21 mouse cellular contexts compared by ENCODE assay signal in genomic region chr9:6881187-6881984, GRCm38 (mm10).
DNase-seq lines count a peak whose midpoint lies in the region; ATAC-seq lines count a peak whose summit lies in the region.
"Had no signal": no experiment of that assay in that cellular context is flagged by ENCODE, and none has a peak within 500 bp of the region (broad histone marks: within the 10 kb centered on the region; RNA-seq: fewer than 3 reads in every experiment).

No protein-coding gene starts in this region.

- no peaks in the 10 kb centered on the region for H3K27me3 ChIP-seq in neural tube, embryonic 13.5 days
- no peaks in the 10 kb centered on the region for H3K27me3 ChIP-seq in neural tube, embryonic 14.5 days (ENCODE audit: control insufficient read depth, insufficient read depth, low read length)
- H3K27me3 ChIP-seq in neural tube, embryonic 15.5 days (replicated peaks): no peaks in the 10 kb centered on the region
- no peaks in the 10 kb centered on the region for H3K27me3 ChIP-seq in midbrain, embryonic 14.5 days (ENCODE audit: control insufficient read depth, insufficient read depth, low read length)
- H3K27me3 ChIP-seq: CH12.LX, Patski had no signal

- H3K9me3 ChIP-seq in neural tube, embryonic 13.5 days: no peaks in the 10 kb centered on the region
- no peaks in the 10 kb centered on the region for H3K9me3 ChIP-seq in neural tube, embryonic 14.5 days (ENCODE audit: control insufficient read depth, low read length)
- no peaks in the 10 kb centered on the region for H3K9me3 ChIP-seq in neural tube, embryonic 15.5 days (replicated peaks)
- no peaks in the 10 kb centered on the region for H3K9me3 ChIP-seq in midbrain, embryonic 14.5 days (ENCODE audit: control insufficient read depth, low read length)
- H3K9me3 ChIP-seq: G1E had no signal

- H3K4me3 ChIP-seq in neural tube, embryonic 13.5 days: no peak overlapping the region
- no peak overlapping the region for H3K4me3 ChIP-seq in neural tube, embryonic 14.5 days (ENCODE audit: low read depth, low read length)
- no peak overlapping the region for H3K4me3 ChIP-seq in neural tube, embryonic 15.5 days (replicated peaks)
- no peak overlapping the region for H3K4me3 ChIP-seq in midbrain, embryonic 14.5 days (replicated peaks; ENCODE audit: low read depth, low read length)

- 0 out of 2 replicates have a peak, but pooled peaks have one; percentile 59 for ATAC-seq in neural tube, embryonic 13.5 days (ENCODE audit: low read depth)
- ATAC-seq in neural tube, embryonic 14.5 days (ENCODE audit: low read depth): peak; percentile 72
- ATAC-seq in neural tube, embryonic 15.5 days (ENCODE audit: low FRiP score): peak; percentile 79; the same call in 1 of the 2 replicates
- no peak for ATAC-seq in midbrain, embryonic 14.5 days (ENCODE audit: low FRiP score, low TSS enrichment)
- ATAC-seq: activated CD4-positive, CD25-positive, alpha-beta regulatory T cell, adult 4 months; CD4-positive, CD25-positive, alpha-beta regulatory T cell, adult 4 months; Patski had no signal

- no peak for DNase-seq in neural tube, embryonic 10.5 days (ENCODE audit: extremely low spot score, low spot score)
- DNase-seq in gastrocnemius, adult 8-10 months (ENCODE audit: low spot score in 2 of 2): no peak
- no peak for DNase-seq in midbrain, embryonic 14.5 days
- DNase-seq: adrenal gland, adult 2 months; adrenal gland, adult 8-10 months; adrenal gland, postnatal 10 days; adrenal gland, postnatal 14 days; adrenal gland, postnatal 25 days; adrenal gland, postnatal 36 days; B cell, adult 2 months; cerebellum, adult 11 months; cerebellum, adult 11-12 months; cerebellum, adult 18-20 months had no signal

- H3K36me3 ChIP-seq in neural tube, embryonic 13.5 days: no peaks in the 10 kb centered on the region
- H3K36me3 ChIP-seq in neural tube, embryonic 14.5 days (ENCODE audit: control insufficient read depth, insufficient read depth, low read length): no peaks in the 10 kb centered on the region
- H3K36me3 ChIP-seq in neural tube, embryonic 15.5 days: no peaks in the 10 kb centered on the region
- H3K36me3 ChIP-seq in midbrain, embryonic 14.5 days (ENCODE audit: control insufficient read depth, insufficient read depth, low read length): no peaks in the 10 kb centered on the region
- H3K36me3 ChIP-seq: G1E had no signal

- no peaks in the 10 kb centered on the region for H3K4me1 ChIP-seq in neural tube, embryonic 13.5 days (replicated peaks)
- H3K4me1 ChIP-seq in neural tube, embryonic 14.5 days (ENCODE audit: control insufficient read depth, insufficient read depth, low read length): no peaks in the 10 kb centered on the region
- H3K4me1 ChIP-seq in neural tube, embryonic 15.5 days: no peaks in the 10 kb centered on the region
- H3K4me1 ChIP-seq in midbrain, embryonic 14.5 days (ENCODE audit: control insufficient read depth, insufficient read depth, low read length): no peaks in the 10 kb centered on the region

- H3K4me2 ChIP-seq in neural tube, embryonic 13.5 days: no peak overlapping the region
- H3K4me2 ChIP-seq in neural tube, embryonic 14.5 days (ENCODE audit: low read depth, low read length): no peak overlapping the region
- H3K4me2 ChIP-seq in neural tube, embryonic 15.5 days: no peak overlapping the region
- no peak overlapping the region for H3K4me2 ChIP-seq in midbrain, embryonic 14.5 days (ENCODE audit: low read length)

- no peak overlapping the region for H3K9ac ChIP-seq in neural tube, embryonic 13.5 days
- H3K9ac ChIP-seq in neural tube, embryonic 14.5 days (replicated peaks; ENCODE audit: low read depth, low read length): no peak overlapping the region
- no peak overlapping the region for H3K9ac ChIP-seq in neural tube, embryonic 15.5 days (replicated peaks)
- no peak overlapping the region for H3K9ac ChIP-seq in midbrain, embryonic 14.5 days (replicated peaks; ENCODE audit: low read length)

- 66% methylated on average over 1 of the region's 1 CpGs for WGBS in neural tube, embryonic 13.5 days
- WGBS in neural tube, embryonic 14.5 days: 60% methylated on average over 1 of the region's 1 CpGs
- WGBS in neural tube, embryonic 15.5 days: 62% methylated on average over 1 of the region's 1 CpGs
- 84% methylated on average over 1 of the region's 1 CpGs for whole genome bisulfite sequencing in midbrain, embryonic 14.5 days

- no peak overlapping the region for H3K27ac ChIP-seq in neural tube, embryonic 13.5 days (replicated peaks)
- no peak overlapping the region for H3K27ac ChIP-seq in neural tube, embryonic 14.5 days (ENCODE audit: low read depth, low read length)
- H3K27ac ChIP-seq in neural tube, embryonic 15.5 days (replicated peaks): no peak overlapping the region; the same call in 1 of the 2 replicates
- H3K27ac ChIP-seq in midbrain, embryonic 14.5 days (replicated peaks; ENCODE audit: low read depth, low read length): no peak overlapping the region
